Mouse (Mus musculus) kidney, adult 2 months (tissue): ENCODE measurements around the gene Zdhhc22. TPM values are rescaled to one million over a fixed set of nuclear protein-coding genes. Genes with fewer than 3 reads are reported as not detected.

ENCODE experiments used
- DNase-seq: peaks from one replicate; pipeline ENCODE4 v3.0.0; 2021
- H3K27ac ChIP-seq: fragments of 200-500 bp; 2 replicates; pipeline ENCODE4 v1.5.1; 2012; ENCODE audit warnings: low read depth, low read length, control low read depth, inconsistent platforms; ENCODE audit not compliant: insufficient read depth
- H3K27me3 ChIP-seq: fragments of 200-500 bp; replicated peaks from 2 replicates; pipeline ENCODE4 v1.6.1; 2012; ENCODE audit warnings: mild to moderate bottlenecking, moderate library complexity, low read length, inconsistent platforms; ENCODE audit not compliant: control insufficient read depth, insufficient read depth
- H3K36me3 ChIP-seq: fragments of 200-500 bp; 2 replicates; pipeline ENCODE4 v1.6.1; 2012; ENCODE audit warnings: mild to moderate bottlenecking, moderate library complexity, low read length, inconsistent platforms; ENCODE audit not compliant: control insufficient read depth, insufficient read depth
- H3K4me1 ChIP-seq: fragments of 200-500 bp; 2 replicates; pipeline ENCODE4 v1.6.1; 2011; ENCODE audit warnings: low read length; ENCODE audit not compliant: control insufficient read depth, insufficient read depth
- H3K4me3 ChIP-seq: fragments of 200-500 bp; 2 replicates; pipeline ENCODE4 v1.5.1; 2011; ENCODE audit warnings: mild to moderate bottlenecking, low read depth, low read length, control low read depth; ENCODE audit not compliant: insufficient read depth
- CTCF ChIP-seq: fragments of 200-500 bp; conservative IDR thresholded peaks from 2 replicates; pipeline ENCODE4 v1.5.1; 2011; ENCODE audit warnings: low read depth, mild to moderate bottlenecking, control low read depth, low read length, moderate library complexity, mixed read lengths; ENCODE audit not compliant: insufficient read depth, insufficient read length
- POLR2A ChIP-seq: fragments of 200-500 bp; IDR thresholded peaks from one replicate; pipeline ENCODE4 v1.6.1; 2011; ENCODE audit warnings: low read depth, low read length, control low read depth
- WGBS: fragments of 180-500 bp; shearing (Covaris S2); methylation state at CpG from one replicate; pipeline ENCODE4 v1.1.7; 2018; 5-methylcytosine and 5-hydroxymethylcytosine counted together
- polyA plus RNA-seq: library from polyadenylated mRNA; depleted of rRNA; stranded (reverse); fragments of >200 nt; gene quantifications from 2 replicates; pipeline ENCODE4 v1.2.3, GENCODE M21; 2012

Gene Zdhhc22
- polyA plus RNA-seq, 1 experiment: 0.14 TPM

- DNase-seq: no peak
- Histone ChIP-seq H3K4me3 (no peak overlapping the region), H3K4me1 (no peaks in the 10 kb centered on the region), H3K27ac (no peak overlapping the region), H3K36me3 (peaks cover 3% of the 10 kb centered on the region), H3K27me3 (no peaks in the 10 kb centered on the region)
- no peak for TF ChIP-seq CTCF
- TF ChIP-seq POLR2A: no peak
- 90% methylated on average over 11 of the region's 11 CpGs for WGBS
Observed at GRCm38 (mm10) chr12:86961589-86962344, 28.5 kb downstream of the Zdhhc22 start.

GRCm38 (mm10) chr12:86960791-86961335 lies 29.4 kb downstream of the Zdhhc22 start:
- H3K27me3 ChIP-seq: no peaks in the 10 kb centered on the region
- TF ChIP-seq POLR2A (no peak), CTCF (no peak)
- no peak for DNase-seq
- no peak overlapping the region for H3K4me3 ChIP-seq
- no peaks in the 10 kb centered on the region for H3K4me1 ChIP-seq
- H3K27ac ChIP-seq: no peak overlapping the region
- peaks cover 3% of the 10 kb centered on the region for H3K36me3 ChIP-seq
- 94% methylated on average over 3 of the region's 3 CpGs for WGBS

GRCm38 (mm10) chr12:86960138-86960537 lies 30.1 kb downstream of the Zdhhc22 start:
- Histone ChIP-seq H3K36me3 (peaks cover 3% of the 10 kb centered on the region), H3K27me3 (no peaks in the 10 kb centered on the region), H3K4me3 (no peak overlapping the region), H3K27ac (no peak overlapping the region), H3K4me1 (no peaks in the 10 kb centered on the region)
- TF ChIP-seq POLR2A (no peak), CTCF (no peak)
- WGBS: 91% methylated on average over 15 of the region's 15 CpGs
- DNase-seq: no peak

DNA sequence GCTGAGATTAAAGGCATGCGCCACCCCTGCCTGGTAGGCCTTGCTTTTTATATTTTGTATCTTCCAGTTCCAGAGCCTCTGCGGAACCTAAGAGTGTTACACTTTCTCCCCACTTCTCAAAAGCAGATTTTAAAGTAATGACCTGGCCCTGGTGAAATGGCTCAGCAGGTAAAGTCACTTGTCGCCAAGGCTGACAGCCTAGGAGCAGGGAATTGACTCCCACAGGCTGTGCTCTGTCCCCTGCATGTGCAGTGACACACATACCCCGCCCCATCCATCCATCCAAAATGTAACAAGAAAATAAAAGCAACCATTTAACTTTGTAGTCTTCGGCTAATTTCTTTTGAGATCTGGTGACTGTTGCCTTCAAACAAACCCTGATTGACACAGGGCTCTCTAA lies 30.6 kb downstream of the Zdhhc22 start:
- 97% methylated on average over 5 of the region's 5 CpGs for WGBS

DNA sequence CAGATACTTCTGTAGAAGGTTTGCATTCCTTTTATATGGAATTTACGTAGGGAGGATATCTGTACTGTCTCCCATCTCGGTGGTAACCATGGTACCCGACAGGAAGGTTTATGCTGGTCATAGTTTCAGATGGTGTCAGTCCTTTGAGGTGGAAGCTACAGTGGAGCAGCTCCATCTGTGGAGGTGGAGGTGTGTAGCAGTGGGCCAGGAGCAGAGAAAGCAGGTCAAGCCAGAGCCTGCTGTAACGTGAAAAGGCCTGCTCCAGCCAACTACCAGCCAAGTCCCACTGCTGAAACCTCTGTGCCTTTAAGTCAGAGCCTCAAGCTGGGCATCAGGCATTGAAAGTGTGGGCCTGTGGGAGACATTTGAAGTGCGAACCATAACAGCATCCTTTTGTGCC lies 31.7 kb downstream of the Zdhhc22 start:
- H3K36me3 ChIP-seq: peaks cover 3% of the 10 kb centered on the region
- H3K4me3 ChIP-seq: no peak overlapping the region
- 89% methylated on average over 5 of the region's 5 CpGs for WGBS
- TF ChIP-seq POLR2A (no peak), CTCF (no peak)
- DNase-seq: no peak
- H3K4me1 ChIP-seq: no peaks in the 10 kb centered on the region
- H3K27me3 ChIP-seq: no peaks in the 10 kb centered on the region
- H3K27ac ChIP-seq: no peak overlapping the region

More for the DNA sequence above, 30.6 kb downstream of the Zdhhc22 start:
- peaks cover 3% of the 10 kb centered on the region for H3K36me3 ChIP-seq
- TF ChIP-seq POLR2A (no peak), CTCF (no peak)
- no peaks in the 10 kb centered on the region for H3K27me3 ChIP-seq
- H3K27ac ChIP-seq: no peak overlapping the region
- no peak for DNase-seq
- H3K4me3 ChIP-seq: no peak overlapping the region
- H3K4me1 ChIP-seq: no peaks in the 10 kb centered on the region

- Histone ChIP-seq H3K36me3 (peaks cover 2% of the 10 kb centered on the region), H3K4me3 (no peak overlapping the region), H3K27ac (no peak overlapping the region), H3K4me1 (no peaks in the 10 kb centered on the region), H3K27me3 (no peaks in the 10 kb centered on the region)
- no peak for DNase-seq
- WGBS: 69% methylated on average over 2 of the region's 2 CpGs
- TF ChIP-seq CTCF (no peak), POLR2A (no peak)
Observed at GRCm38 (mm10) chr12:86955894-86956293, 34.3 kb downstream of the Zdhhc22 start.

- 83% methylated on average over 10 of the region's 10 CpGs for WGBS
- Histone ChIP-seq H3K4me1 (peaks cover 11% of the 10 kb centered on the region; the same call in 1 of the 2 replicates), H3K27ac (no peak overlapping the region), H3K36me3 (no peaks in the 10 kb centered on the region; the same call in none of the 2 replicates), H3K27me3 (no peaks in the 10 kb centered on the region), H3K4me3 (no peak overlapping the region)
- TF ChIP-seq CTCF (no peak), POLR2A (no peak)
- no peak for DNase-seq
Observed at GRCm38 (mm10) chr12:86952331-86952850, 37.8 kb downstream of the Zdhhc22 start.
